Mouse (Mus musculus): ENCODE results near the gene Vezf1. TPM values are rescaled to one million over a fixed set of nuclear protein-coding genes. Genes with fewer than 3 reads are reported as not detected.

Gene Vezf1
- 23.8 TPM for polyA plus RNA-seq (2014; fragmentation: Illumina TruSeq; extraction: RNeasy Lipid Tissue Mini Kit (QIAGEN cat#74804); ENCODE audit: insufficient read depth, low read depth, low replicate concordance)

DNA sequence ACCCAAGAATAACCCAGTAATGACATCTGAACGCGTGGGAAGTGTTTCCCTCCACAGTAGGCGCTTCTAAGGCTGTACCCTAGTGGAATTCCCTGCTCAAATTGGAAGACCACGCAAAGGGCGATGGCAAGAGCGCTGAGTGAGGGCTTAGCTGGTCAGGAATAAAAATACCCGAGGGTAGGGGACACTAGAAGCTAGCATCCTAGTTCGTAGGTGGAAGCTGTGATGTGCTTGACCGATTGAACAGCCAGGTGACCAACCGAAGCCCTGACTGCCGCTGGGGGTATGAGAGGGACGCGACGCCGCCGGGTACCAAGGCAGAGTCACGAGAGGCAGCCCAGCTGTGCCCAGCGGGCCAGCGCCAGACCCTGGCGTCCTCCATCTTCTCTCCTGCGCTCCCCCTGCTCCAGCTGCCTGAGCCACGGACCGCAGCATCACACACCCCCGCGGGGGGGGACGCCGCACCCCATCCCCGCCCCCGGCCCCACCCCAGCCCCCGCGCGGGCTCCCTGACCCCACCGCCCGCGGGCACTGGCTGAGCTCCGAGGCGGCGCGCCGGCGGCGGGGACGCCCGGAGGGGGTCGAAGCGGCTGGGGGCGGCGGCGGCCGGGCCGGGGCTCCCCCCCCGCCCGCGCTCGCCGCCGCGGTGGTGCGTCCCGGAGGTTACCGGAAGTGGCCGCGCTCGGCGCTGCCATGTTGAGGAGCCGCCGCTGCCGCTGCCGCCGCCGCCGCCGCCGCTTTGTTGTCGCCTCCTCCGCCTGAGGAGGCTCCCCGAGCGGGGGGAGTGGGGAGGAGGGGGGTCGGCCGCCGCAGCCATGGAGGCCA is at the start of gene Vezf1:
Gene Vezf1 (plus strand): TSS at position 694 of the 825 bp plus-strand sequence.

DNA sequence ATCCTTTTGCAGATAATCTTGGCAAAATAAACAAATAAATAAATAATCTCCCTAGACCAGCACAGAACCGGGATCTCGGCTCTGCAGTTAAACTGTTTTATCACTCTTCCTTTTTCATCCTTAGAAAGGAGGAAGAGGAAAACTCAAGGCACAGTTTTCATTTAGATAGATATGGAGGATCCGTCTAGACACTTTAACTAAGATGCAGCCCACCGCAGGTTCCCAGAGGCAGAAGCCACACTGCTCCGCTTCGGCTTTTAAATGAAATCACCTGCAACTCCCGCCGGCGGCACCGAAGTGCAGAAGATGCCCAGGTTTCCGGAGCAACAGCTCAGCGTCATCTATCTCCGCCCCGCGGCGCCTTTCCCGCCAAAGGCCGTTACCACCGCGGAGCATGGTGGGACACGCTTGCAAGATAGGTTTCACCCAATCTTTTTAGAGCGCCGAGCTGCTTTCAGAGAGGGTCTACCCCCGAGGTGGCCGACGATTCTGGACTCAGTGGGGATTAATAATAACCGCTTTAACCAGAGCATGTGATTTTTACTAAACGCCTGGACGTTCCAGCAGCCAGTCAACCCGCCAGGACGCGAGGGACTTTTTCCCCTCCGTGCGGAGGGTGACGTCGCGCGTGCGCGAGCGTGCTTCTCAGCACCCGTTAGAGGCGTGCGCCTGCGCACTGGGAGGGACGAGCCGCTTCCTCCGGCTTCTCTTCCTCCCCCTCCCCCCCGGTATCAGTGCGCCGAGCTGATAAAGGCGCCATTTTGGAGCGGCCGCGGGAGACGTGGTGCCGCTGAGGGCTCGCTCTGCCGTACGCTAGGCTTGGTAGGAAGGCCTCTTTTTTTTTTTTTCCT is 20.9 kb upstream of the Vezf1 start, which contains the start of gene Srsf1:
Gene Srsf1 (plus strand): TSS at position 430 of the 851 bp plus-strand sequence.

DNA sequence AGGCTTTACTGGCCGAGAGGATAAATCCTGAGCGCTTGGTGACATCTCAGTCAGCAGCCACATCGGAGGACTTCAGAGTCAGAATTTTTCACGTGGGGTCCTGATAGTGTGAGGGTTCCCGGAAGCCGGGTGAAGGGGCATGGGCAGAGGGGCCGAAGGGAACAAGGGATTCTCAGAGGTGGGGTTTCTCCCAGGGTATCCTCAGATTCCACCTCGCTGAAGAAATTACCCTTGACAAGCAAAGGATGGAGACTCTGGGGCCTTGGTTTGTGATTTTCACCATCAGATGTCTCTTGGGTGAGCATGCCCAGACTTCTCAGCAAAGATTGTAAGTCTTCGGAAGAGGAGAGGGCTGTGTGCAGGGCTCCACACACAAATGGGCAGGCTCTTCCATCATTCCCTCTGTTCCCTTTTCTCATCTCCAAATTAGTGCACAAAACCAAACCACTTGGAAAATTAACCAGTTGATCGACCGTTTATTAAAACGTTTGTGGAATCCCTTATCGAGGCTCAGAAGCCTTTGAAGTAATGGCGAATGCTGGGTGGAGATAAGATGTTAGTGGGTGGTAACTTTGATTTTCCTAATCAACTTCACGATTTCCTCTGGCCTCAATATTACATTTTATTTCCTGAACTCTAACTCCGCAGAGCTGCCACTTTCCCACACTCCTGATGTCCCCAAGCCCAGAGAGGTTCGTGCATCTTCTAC is 30.1 kb downstream of the Vezf1 start, which contains the start of gene Cuedc1:
Gene Cuedc1 (plus strand): TSS at position 38 of the 709 bp plus-strand sequence.

Other genes with a start within 250 kb of the Vezf1 start
- not detected for gene Lpo, start 240.0 kb upstream of the Vezf1 start, polyA plus RNA-seq (2014; fragmentation: Illumina TruSeq; extraction: RNeasy Lipid Tissue Mini Kit (QIAGEN cat#74804); ENCODE audit: insufficient read depth, low read depth, low replicate concordance)
- gene Mks1, start 215.1 kb upstream of the Vezf1 start, polyA plus RNA-seq (2014; fragmentation: Illumina TruSeq; extraction: RNeasy Lipid Tissue Mini Kit (QIAGEN cat#74804); ENCODE audit: insufficient read depth, low read depth, low replicate concordance) = 2.8 TPM
- gene Epx, start 192.7 kb upstream of the Vezf1 start, polyA plus RNA-seq (2014; fragmentation: Illumina TruSeq; extraction: RNeasy Lipid Tissue Mini Kit (QIAGEN cat#74804); ENCODE audit: insufficient read depth, low read depth, low replicate concordance) = not detected
- not detected for gene Olfr462, start 176.0 kb upstream of the Vezf1 start, polyA plus RNA-seq (2014; fragmentation: Illumina TruSeq; extraction: RNeasy Lipid Tissue Mini Kit (QIAGEN cat#74804); ENCODE audit: insufficient read depth, low read depth, low replicate concordance)
- gene Olfr463, start 170.9 kb upstream of the Vezf1 start, polyA plus RNA-seq (2014; fragmentation: Illumina TruSeq; extraction: RNeasy Lipid Tissue Mini Kit (QIAGEN cat#74804); ENCODE audit: insufficient read depth, low read depth, low replicate concordance) = not detected
- not detected for gene Olfr464, start 147.3 kb upstream of the Vezf1 start, polyA plus RNA-seq (2014; fragmentation: Illumina TruSeq; extraction: RNeasy Lipid Tissue Mini Kit (QIAGEN cat#74804); ENCODE audit: insufficient read depth, low read depth, low replicate concordance)
- 100 TPM for gene Dynll2, start 80.7 kb upstream of the Vezf1 start, polyA plus RNA-seq (2014; fragmentation: Illumina TruSeq; extraction: RNeasy Lipid Tissue Mini Kit (QIAGEN cat#74804); ENCODE audit: insufficient read depth, low read depth, low replicate concordance)
- 79.3 TPM for gene Srsf1, start 20.9 kb upstream of the Vezf1 start, polyA plus RNA-seq (2014; fragmentation: Illumina TruSeq; extraction: RNeasy Lipid Tissue Mini Kit (QIAGEN cat#74804); ENCODE audit: insufficient read depth, low read depth, low replicate concordance)
- gene Cuedc1, start 29.8 kb downstream of the Vezf1 start, polyA plus RNA-seq (2014; fragmentation: Illumina TruSeq; extraction: RNeasy Lipid Tissue Mini Kit (QIAGEN cat#74804); ENCODE audit: insufficient read depth, low read depth, low replicate concordance) = 19.1 TPM
- 54.3 TPM for gene Mrps23, start 136.1 kb downstream of the Vezf1 start, polyA plus RNA-seq (2014; fragmentation: Illumina TruSeq; extraction: RNeasy Lipid Tissue Mini Kit (QIAGEN cat#74804); ENCODE audit: insufficient read depth, low read depth, low replicate concordance)
- not detected for gene Ccdc182, start 225.8 kb downstream of the Vezf1 start, polyA plus RNA-seq (2014; fragmentation: Illumina TruSeq; extraction: RNeasy Lipid Tissue Mini Kit (QIAGEN cat#74804); ENCODE audit: insufficient read depth, low read depth, low replicate concordance)